Mouse (Mus musculus) neutrophil, adult 5-6 weeks (primary cell): ENCODE measurements at regions not wholly inside any gene's neighbourhood (a gene's known extent, or its start where the extent isn't known, plus 50 kb on each side); places are given as distances from the start of the nearest gene placed in this dataset.

ENCODE experiments used
- ATAC-seq: fragments of 151-379, 151-347 bp; 2 replicates; pipeline ENCODE4 v1.8.0; 2017; ENCODE audit warnings: mild to moderate bottlenecking, moderate TSS enrichment; ENCODE audit not compliant: insufficient number of reproducible peaks, poor library complexity, low FRiP score, severe bottlenecking; ENCODE audit errors: extremely low read depth

DNA sequence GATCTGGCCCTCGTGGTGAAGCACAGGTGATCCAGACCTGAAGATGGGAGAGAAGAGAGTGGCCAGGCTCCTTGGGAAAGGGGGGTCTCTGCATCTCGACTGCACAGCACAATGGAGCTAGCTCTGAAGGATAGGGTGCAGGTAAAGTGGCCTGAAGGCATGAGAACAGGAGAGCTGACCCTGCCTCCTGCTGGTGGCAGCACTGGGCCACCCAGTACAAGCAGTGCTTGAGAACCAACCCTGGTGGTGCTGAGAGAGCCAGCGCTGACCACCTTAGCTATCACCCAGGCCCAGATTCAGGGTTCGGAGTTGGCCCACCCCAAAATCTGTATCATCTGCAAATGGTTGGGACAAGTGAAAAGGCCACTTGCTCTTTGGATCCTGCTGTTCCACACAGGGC lies 66.2 kb downstream of the A730009L09Rik start:
- no peak for ATAC-seq

DNA sequence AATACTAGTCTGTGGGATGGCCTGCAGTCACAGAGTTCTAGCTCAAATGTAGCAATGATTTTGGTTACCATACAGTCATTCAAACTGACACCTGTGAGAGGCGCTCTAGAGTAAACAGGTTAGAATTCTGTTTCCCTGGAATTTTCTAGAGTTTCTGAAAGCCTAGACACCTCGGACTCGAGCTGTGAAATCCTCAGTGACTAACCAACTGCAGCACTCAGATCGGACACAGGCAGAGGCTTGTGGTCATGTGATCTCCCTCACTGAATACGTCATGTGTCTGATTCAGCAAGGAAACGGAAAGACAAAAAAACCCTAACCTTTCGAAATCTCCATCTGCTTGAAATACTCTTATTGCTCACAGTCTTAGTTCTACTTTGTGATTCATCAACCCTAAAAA lies 68.4 kb downstream of the A730009L09Rik start:
- ATAC-seq = peak; percentile 83

DNA sequence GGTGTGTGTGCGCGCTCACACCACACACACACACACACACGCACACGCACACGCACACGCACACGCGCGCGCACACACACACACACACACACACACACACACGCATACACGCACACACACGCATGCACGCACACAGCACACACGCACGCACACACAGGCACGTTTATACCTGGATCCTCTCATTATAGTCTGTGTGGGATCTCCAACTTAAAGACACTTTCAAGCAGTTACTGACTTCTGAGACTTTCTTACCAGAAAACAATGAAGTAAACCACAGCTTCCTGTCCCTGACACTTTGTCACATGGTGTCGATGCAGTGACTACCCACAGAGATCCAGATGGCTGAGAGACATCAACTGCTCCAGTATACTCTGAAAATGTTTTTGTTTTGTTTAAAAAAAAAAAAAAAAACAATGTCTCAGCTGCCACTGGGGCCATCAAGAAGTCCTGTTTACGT lies 68.9 kb downstream of the A730009L09Rik start:
- ATAC-seq = peak; percentile 79

DNA sequence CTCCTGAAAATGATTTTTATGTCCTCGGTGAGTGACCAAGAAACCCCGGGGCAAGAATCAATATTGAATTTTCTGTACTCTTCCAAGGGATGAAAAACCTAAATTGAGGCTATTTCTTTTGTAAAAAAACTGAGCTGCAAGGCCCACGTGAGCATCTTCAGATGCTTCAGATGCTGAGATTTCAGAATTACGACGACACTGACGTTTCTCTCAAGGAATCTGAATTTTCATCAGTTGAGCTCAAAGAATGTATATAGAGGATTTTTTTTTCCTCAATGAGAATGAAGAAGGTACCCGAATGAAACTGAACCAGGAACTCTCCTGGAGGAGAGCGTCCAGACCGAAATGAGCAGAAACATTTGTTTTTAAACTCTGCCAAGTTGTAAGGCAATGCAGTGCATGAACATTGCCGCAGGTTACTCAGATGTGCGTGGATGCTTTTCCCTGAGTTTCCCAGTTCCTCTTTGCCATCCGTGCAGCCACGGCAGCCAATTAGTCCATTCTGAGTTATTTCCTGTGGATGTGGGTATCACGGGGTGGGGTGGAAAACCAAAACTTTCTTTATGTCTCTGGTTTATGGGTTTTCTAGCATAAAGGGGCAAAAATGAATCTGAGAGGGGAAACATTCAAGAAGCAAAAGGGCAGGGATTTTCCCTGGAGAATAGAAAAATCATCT lies 69.9 kb downstream of the A730009L09Rik start:
- no peak for ATAC-seq

DNA sequence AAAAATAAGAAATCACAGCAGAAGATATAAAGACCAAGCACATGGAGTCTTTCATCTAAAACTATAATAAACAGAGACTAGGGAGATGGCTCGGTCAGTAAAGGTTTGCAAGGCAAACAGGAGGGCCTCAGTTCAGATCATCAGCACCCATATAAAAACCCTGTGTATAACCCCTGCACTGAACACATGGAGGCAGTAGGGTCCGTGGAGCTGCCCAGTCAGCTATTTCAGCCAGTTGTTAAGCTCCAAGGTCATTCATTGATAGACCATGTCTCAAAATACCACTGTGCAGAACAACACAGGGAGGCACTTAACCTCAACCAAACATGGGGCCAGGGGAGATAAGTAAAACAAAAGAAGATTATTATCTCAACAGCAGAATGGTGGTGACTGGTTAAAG lies 78.1 kb downstream of the A730009L09Rik start:
- ATAC-seq = no peak

DNA sequence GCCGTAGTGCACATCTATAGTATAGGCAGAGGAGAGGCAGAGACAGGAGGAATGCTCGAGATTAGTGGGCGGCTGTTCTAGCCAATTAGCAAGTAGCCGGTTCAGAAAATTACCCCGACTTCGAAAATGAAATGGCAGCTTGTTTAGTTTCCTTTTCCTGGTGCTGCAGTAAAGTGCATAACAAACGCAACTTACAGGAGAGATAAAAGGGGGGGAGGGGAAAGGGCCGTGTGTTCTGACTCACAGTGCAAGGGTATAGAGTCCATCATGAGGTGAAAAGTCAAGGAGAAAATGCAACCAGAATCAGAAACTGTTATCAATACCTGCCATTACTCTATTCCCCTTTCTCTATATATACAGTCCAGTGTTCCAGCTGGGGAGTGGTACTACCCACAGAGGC lies 88.0 kb downstream of the A730009L09Rik start:
- ATAC-seq = no peak

DNA sequence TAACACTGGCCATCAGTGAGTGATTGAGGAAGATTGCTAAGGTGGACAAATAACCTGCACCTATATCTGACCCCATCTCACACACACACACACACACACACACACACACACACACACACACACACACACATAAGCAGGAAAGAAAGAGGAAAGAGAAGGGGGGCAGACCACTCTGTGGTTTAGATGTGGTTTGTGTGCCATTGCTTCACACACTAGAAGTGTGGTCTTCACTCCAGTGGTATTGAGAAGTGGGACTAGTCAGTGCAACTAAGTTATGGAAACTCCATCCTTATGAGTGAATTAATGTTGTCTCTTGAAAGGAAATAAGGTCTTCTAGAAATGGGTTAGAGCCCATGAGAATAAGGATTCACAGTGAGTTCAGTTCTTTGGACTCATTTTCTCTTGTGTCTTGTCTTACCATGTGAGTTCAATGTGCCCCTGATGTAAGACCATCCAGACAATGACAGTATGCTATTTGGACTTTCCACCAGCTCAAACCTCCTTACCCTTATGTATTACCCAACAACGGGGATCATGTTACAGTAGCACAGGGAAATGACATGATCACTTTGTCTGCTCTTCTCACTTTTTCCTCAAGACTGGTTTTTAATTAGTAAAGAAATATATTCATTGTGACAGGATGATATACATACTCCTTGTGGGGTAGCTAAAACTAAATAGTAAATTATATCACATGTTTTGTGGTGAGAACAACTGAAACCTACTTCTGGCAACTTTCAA lies 88.7 kb downstream of the A730009L09Rik start:
- no peak for ATAC-seq

DNA sequence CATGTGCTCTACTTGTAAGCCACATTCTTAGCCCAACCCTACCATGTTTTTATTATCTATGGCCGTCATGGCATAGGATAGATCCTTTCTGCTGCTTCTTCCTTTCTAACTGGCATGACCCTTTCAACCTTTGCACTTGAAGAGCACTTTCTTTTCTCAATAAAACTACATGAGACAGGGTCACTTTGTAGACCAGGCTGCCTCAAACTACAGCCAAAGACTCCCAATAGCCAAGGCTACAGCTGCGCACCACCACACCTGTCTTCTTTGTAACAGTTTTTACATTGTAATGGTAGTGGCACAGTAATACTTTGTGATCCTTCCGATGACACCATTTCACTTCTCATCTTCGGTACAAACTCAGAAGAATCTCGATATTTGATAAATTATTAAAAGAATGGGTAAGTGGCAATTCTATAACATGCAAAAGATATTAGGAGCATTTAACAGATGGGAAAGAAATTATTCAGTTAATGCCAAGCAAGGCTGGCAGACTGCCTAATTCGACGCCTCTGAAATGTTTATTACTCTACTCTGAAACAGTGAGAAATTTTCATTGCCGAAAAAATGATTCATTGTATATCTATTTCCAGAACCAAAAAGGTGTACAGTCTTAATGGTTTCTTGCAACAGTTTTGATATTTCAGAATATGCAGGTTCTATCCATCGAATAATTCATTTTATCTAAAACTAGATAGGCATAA lies 89.5 kb downstream of the A730009L09Rik start:
- ATAC-seq = no peak

DNA sequence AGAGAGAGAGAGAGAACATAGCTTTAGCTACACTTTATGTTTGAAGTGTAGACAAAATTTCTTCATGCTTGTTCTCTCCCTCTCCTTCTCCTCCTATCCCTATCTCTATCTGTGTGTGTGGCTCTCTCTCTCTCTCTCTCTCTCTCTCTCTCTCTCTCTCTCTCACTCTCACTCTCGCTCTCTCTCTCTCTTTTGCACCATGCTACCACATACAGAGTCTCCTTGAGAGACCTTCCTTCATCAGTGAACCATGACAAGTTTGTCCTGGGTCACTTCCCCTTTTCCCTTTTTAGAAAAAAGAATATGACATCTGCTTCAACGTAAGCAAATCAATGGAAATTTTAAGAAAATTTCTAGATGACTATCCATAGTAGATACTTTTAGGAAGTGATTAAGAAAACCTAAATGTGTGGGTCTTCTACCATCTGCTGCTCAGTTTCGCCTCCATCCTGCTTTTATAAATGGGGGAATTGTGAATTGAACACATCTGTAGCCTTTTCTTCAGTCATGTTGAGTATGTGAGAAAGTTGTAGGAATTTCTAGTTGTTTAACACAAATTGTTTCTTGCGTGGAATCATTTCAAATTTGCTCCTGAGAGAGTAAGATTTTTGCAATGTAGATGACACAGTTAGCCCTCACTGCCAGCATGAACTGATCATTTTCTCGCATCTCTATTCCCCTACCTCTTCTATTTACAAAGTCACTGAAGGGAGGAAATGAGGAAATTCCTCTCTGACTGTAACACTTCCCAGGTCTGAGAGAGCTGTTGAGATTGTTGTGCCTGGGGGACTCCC lies 91.3 kb downstream of the A730009L09Rik start:
- ATAC-seq = peak; percentile 80

DNA sequence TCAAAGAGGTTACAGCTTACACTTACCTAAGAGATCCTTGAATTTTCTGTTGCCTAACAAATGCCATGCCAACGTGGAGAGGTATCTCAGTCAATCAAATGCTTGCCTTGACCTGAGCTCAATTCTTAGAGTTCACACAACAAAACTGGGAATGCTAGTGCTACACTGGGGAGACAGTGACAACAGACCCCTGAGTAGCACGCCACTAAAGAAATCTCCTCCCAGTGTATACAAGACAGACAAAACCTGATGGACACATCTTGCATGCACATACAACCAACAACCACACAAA lies 91.8 kb downstream of the A730009L09Rik start:
- ATAC-seq = no peak

DNA sequence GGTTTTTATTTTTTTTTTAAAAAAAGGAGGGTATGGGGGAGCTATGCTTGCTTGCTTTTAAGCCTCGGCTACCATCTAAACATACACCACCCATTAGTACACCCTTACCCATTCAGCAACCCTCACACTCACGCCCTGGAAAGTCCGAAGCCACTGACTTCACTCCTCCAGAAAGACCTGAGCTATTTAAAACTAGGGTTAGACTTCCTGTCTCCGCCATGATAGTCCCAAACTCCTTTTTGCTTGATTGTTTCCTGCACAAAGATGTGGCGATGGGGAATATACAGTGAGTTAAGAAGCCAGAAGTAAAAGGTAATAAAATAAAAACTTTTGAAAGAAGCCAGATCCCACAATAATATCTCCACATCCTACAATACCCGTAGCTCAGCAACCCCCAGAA lies 92.6 kb downstream of the A730009L09Rik start:
- ATAC-seq = no peak

DNA sequence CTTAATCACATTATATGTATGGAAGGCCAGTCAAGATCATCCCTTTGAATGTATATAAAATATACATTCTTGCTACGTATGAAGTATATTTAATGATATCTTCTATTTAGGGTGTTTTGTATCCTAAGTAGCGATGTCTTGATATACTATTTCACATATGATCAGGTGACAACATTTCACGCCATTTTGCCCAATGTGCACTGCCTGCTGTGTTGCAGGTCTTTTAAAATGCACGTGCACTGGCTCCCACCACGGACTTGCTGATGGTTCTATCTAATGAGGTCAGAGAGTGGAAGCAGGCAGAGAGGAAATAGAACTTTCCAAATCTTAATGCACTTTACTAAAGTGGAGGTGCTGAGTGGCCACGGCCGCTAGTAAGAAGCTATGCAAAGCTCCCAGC lies 100.8 kb downstream of the A730009L09Rik start:
- no peak for ATAC-seq

DNA sequence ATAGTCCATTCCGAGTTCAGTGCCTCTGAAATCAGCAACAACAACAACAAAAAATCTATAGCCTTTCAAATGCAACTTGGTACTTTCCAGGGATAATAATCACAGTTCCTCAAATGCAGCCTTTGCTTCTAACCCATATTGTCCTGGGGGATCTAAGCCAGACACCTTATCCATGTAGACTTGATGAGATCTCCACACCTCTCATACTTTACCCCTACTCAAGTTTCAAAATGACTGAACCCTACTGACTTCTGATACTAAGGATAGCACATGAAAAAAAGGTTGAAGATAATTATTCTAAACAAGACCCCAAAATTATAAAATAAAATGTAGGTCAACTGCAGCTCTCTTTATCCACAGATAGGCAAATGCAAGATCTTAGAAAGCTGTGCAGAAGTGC lies 101.2 kb downstream of the A730009L09Rik start:
- ATAC-seq = no peak

DNA sequence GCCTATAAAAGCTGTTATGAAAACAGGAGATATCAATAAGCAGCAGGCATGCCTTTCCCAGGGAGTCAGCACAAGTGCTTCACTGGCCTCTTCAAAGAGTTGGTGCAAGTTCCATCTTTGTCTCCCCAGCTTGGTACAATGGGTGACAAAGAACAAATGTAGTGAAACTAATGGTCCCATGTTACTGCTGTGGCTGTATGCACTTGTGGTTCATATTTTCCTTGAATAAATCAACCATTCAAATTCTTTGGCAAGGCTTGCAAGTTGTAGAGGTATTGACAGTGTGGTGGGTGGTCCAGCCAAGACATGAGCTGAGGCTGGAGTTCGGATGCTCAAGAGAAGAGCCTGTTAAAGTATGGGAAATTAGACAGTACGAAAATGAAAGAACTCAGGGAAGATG lies 103.5 kb downstream of the A730009L09Rik start:
- ATAC-seq = no peak

DNA sequence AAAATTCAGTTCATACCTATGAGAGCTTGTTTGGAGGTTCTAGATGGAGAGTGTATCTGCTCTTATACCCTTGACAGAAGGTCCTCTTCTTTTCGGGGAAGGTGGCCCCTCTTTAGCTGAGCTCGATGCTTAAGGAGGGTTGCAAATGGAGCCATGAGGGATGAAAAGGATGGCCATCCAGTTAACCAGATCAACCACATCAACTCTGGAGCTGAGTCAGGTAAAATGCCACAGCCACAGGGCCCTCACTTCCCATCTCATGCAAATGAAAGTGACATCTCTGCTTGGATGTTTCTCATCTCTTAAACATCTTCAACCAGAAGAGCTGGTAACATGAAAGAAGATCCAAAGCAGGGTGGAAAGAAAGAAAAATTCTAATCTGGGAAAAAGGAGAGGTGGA lies 105.0 kb downstream of the A730009L09Rik start:
- no peak for ATAC-seq

DNA sequence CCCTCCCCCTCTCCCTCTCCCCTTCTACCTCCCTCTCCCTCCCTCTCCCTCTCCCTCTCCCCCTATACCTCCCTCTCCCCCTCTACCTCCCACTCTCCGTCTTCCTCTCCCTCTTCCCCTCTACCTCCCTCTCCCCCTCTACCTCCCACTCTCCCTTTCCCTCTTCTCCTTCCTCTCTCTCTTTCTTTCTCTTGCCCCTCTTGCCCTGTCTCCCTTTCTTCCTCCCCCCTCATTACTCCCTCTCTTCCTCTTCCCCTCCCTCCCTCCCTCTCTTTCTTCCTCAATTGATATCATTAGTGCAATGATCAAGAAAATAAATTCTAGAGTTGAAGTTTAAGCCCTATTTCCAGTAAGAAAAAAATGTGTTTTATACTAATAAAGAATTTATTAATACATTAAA lies 105.9 kb downstream of the A730009L09Rik start:
- ATAC-seq = no peak

DNA sequence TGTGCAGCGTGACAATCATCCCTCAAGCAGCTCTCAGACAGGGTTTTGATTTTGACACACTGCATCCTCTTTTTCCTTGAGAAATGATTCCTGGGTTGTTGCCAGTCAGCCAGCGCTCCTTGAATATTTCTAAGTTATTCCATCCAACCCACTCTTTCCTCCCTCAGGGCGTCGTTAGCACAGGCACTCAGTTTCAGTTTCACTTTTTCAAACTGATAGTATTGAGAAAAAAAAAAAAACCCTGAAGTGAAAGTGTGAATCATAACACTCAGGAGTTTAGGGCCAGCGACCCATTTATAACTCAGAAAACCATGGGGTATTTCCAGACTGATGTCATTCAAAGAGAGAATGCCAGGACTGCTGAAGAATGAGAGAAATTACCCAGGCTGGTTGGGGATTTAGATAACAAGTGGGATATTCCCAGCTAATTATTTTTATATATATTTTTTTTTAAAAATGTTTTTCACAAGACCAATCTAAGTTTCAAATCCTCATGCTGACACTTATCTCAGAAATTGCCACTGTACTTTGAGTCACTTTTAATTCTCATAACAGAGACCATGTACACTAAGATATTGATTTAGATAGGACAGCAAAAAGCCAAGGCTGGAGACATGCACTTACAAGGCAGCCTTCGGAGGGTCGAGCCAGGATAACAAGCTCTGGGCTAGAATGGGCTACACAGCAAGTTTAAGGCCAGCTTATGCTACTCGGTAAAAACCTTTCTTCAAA lies 106.5 kb downstream of the A730009L09Rik start:
- ATAC-seq = peak; percentile 91

DNA sequence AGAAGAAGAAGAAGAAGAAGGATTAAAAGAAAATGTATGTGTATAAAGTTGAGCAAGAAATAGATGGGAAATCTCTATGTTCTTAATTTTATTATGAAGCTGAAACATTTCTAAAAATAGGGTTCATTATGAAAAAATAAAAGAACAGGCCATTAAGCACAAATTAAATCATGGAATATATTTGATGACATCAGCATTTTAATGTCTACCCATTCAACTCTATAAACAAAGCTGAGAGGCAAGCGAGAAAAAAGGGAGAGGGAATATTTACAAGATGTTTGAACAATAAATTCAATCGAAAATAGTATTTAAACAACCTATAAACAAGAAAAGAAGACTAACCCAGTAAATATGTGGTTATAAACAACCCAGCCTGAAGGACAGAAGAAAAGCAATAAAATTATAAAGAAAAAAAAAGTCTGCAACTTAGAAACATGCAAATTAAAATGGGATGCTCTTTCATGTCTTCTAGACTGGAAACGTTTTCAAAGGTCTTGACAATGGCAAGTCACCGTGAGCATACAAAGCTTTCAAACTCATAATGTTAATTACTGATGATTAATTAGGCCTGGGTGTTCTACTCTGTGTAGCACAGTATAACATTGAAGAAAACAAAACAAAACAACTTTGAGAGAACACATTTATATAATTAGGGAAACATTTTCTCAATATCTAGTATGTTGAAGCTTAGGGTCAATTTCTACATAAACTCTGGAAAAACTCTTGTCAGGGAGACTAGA lies 108.6 kb downstream of the A730009L09Rik start:
- no peak for ATAC-seq
